Mouse (Mus musculus): Measurements from ENCODE around the gene Canx.
"Not testable (repeated sequence)": the region's sequence is repeated elsewhere in the genome, so short reads cannot be mapped to it uniquely, and the experiment has no call there.

Canx gene

DNA sequence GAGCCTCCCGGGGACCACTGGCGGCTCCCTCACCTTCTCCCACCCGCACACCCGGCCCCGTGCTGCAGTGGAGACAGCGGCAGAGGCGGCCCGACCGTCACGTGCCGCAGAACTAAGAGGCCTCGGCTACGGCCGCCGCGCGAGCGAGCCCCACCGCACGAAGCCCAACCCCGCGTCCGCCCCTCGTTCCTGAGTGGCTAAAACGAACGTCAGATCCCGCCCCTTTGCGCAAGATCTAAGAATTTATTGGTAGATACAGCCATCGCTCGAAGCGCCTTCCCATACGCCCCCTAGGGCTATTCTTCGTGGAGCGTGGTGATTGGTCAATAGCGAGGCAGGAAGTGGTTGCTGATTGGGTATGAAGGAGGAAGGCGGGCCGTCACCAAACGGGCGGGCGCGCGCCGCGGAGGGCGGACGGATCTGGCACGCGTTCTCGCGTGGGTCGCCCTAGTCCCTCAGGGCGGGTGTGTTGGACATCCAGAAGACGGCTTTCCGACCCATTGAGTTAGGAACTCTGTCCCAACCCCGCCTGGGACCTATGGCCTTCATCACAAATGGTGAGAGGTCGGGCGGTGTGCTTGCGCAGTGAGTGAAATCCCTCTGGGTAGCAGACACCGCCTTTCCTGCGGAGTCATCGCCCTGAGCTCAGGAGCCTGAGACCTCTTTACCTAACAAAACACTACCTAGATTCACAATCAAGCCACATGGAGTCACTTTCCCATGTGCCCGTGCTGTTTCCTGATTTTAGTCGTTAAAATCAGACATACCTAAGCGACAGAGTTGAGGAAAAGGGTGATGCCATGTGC is at the start of gene Canx:
Gene Canx (minus strand): TSS at position 178 of the 806 bp plus-strand sequence.
- DNase-seq (ENCODE audit: low read depth) = peak; percentile 100

DNA sequence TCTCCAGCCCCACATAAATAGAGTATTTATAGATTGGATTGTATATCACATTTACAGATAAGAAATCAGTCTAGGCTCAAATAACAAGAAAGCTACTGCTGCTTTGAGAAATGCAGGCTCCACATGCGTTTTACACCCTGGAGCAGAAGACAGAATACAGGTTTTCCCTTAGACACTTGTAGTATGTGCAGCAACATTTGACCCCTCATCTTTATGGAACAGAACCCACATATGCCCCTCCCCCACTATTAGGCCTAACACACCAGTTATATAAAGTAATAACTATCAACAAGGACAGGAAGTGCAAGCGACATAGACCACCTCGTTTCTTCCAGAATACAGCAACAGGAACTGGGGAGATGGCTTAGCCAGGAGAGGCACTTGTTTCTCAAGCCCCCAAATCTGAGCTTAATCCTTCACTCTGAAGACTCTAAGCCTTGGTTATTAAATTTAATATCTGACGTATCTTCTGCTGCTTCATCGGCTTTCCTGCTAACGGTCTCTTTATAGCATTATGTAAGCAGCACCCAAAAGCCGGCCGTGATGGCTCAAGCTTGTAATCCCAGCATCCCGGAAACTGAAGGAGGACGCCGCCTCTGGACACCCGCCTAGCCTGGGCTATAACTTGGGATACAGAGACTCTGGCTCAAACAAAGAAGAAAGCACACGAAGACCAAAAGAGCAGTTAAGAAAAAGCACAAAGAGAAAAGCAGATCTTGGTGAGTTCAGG is 49.0 kb upstream of the Canx start:
- DNase-seq (ENCODE audit: low read depth) = no peak

DNA sequence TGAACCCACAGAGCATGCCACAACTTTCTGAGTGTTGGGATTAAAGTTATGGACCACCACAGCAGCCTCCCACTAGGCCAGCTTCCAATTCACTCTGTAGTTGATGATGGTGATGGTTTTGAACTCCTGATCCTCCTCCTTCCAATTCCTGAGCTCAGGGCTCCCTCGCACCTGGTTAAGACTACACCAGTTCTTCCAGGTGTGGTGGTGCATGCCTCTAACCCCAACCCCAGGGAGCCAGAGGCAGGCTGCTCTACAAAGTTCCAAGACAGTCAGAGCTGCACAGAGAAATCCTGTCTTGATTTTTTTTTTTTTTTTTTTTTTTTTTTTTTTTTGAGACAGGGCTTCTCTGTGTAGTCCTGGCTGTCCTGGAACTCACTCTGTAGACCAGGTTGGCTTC is 48.1 kb upstream of the Canx start:
- no peak for DNase-seq (ENCODE audit: low read depth)

DNA sequence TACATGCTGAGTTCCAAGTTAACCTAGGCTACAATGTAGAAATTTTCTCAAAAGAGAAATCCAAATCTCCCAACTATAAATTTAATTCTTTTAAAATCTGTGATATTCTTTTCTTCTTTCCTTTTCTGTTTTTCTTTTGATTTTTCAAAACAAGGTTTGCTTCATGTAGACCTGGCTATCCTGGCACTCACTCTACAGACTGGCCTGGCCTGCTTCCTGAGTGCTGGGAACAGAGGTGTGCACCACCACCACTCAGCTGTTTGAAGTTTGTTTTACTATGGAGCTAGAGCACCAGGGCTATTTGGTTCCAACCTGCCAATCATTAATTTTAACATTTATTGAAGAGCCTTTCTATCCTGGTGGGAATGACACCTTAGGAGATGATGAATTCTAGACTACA is 47.6 kb upstream of the Canx start:
- no peak for DNase-seq (ENCODE audit: low read depth)

DNA sequence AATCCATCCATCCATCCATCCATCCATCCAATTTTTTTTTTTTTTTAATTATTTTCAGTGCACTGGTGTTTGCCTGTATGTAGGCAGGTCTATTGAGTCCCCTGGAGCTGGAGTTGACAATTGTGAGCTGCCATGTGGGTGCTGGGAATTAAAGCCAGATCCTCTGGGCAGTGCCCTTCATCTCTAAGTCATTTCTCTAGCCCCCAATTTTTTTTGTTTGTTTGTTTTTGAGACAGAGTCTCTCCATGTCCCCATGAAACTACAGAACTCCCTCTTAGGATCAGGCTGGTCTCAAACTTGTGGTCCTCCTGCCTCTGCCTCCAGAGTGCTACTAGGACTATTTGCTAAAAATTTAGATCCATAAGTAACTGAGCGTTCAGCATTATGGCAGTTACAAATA is 46.4 kb upstream of the Canx start:
- no peak for DNase-seq (ENCODE audit: low read depth)

DNA sequence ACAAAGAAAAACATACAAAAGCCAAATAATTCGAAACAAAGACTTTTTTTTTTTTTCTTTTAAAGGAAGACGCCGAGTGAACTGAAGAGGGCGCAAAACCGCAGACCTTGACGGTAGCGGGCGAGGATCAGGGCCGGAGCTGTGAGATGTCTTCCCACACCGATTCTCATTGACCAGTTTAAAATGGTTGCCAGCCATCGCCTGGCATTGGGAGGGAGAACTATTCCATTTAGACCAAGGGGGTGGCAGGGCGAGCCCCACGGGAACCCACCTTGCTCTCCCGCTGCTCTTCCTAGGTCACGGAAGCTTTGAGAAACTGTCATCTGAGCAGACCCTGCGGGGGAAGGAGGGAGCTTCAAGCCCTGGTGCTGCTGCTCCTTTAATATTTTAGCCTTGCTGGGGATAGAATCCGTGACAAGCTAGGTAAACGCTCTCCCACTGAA is 45.9 kb upstream of the Canx start:
- DNase-seq (ENCODE audit: low read depth) = peak; percentile 63

DNA sequence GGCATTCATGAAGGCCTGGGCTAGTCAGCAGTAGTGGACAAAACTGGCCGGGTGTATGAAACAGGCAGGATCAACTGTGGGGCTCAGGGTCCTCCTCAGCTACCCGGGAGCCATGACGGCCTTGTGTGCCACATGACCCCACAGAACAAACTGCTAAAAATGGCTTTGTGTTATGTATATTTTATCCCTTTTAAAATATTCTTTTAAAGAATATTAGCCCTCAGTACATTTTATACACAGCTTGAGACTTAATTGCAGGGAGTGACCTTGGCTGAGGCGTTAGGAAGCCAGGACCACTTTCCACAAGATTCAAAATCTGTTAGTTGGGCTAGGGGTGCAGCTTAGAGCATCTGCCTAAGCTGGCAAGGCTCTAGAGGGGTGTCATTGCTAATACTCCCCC is 45.5 kb upstream of the Canx start:
- DNase-seq (ENCODE audit: low read depth) = no peak

DNA sequence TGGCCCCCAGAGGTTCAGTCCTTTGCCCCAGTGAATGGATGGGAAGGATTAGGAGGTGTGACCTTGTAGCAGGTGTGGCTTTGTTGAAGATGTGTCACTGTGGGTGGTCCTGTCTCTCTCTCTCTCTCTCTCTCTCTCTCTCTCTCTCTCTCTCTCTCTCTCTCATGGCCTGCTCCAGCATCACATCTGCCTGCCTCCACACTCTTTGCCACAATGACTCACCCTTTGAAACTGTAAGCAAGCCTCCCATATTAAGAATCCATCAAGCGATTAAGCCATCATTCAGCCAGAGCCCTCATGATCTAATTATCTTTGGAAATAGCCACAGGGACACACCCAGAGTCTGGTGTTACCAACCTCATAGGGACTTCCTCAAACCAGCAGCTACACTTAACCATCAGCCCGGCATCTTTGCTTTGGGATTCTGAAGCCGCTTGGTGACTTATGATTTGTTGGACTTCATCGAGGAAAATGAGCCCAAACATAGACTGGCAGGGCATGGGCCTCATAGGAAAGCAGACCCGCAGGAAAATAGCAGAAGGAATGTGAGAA is 44.0 kb upstream of the Canx start:
- peak; percentile 79 for DNase-seq (ENCODE audit: low read depth)

DNA sequence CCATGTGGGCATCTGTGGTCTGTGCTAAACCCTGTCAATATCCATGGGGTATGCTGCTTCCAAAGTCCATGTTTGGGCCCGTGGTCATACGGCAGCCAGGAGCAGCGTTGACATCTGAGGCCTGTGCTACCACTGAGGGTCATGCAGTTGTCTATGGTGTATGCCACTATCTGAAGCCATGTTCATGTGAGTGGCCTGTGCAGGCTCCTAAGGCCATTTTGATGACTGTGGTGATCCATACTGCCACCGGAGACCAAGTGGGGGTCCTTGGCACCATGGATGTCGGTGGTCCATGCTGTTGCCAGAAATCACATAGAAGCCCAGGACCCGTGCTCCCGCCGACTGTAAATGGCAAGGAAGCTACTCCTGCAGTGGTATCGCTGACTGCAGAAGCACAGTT is 42.1 kb upstream of the Canx start:
- DNase-seq (ENCODE audit: low read depth) = no peak

DNA sequence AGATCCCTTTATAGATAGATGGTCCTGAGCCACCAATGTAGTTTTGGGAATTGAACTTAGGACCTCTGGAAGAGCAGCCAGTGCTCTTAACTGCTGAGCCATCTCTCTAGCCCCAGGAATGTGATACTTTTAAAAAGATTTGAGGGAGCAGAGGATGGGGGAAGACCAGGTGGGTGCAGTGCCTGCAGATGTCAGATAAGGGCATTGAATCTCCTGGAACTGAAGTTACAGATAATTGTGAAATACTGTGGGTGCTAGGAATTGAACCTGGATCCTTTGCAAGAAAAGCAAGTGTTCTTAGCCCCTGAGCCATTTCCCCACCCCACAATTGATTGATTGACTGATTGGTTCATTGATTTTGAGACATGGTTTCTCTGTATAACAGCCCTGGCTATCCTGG is 39.8 kb upstream of the Canx start:
- DNase-seq (ENCODE audit: low read depth) = no peak

DNA sequence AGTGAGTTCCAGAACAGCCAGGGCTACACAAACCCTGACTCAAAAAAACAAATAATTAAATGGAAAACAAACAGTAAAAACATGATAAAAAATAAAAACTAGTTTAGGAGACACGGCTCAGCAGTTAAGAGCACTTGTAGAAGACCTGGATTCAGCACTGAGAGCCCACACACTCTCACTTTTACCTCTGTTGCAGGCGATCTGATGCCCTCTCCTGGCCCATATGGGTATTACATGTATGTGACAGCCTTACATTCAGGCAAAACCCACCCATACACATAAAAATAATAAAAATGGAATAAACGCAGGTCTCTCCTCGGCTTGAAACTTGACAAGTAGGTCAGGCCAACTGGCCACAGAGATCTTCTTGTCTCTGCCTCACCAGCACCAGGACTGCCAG is 39.1 kb upstream of the Canx start:
- DNase-seq (ENCODE audit: low read depth) = peak; percentile 93

DNA sequence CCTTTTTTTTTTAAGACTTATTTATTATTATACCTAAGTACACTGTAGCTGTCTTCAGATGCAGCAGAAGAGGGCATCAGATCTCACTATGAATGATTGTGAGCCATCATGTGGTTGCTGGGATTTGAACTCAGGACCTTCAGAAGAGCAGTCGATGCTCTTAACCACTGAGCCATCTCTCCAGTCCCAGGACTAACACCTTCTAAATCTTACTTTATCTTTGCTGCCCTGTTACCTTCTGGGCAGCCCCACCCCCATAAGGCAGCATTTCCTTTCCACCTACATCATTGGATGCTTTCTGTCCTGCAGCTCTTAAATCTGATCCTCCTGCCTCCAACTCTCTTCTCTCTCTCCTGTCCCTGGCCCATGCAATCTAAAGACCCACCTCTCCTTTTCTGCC is 35.8 kb upstream of the Canx start:
- DNase-seq (ENCODE audit: low read depth) = not testable (repeated sequence)

DNA sequence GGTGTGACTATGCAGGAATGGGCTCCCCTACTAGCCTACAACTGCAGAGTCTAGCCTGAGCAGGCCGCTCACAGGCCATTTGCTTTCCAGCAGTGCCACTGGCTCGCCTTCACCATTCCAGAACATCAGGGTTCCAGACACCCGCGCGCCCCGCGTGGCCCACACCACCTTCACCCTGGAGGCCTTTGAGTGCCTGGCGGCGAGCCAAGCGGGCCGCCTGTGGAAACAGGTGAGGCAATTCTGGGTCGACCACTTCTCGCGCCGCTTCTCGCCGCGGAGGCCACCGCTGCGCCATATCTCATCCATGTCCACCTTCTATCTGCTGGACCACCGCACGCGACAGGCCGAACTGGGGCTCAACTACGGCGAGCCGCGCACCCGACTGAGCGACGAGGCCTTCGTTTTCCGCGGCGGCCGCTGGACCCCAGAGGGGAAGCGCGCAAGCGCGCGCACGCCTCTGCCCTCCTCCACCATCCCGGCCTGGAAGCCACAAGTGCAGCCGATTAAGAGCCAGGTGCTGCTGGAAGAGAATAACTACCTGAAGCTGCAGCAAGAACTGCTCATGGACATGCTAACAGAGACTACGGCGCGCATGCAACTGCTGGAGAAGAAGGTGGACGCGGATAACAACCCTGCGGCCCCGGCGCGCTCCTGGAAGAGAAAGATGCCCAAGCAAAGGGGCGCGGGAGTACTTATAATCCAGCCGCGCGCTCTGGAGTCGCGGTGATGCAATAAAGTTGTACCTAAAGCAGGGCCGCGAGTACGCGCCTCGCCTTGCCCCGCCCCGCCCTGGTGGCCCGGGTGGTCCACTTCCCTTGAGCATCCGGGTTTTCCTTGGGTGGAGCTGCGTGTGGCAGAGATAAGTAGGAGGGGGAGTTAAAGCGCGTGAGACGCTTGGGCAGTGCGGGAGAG is 33.7 kb upstream of the Canx start:
- DNase-seq (ENCODE audit: low read depth) = no peak

DNA sequence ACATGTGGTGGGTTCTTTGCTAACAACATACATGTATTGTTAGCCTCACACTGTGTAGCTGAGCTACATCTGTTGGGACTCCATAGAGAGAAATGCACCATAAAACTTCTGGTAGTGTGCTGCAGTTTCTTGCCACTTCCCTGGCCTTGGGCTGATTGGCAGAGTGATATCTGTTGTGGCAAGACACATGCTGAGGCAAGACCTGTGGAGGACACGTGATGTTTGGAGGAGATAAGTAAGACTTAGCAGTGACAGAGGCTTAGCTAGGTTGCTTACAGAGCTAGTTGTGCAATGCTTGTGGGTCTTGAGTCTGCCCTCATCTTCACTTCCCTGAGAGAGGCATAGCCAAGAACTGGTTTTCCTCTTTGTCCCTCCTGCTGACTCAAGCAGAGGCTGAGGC is 29.9 kb upstream of the Canx start:
- no peak for DNase-seq (ENCODE audit: low read depth)

DNA sequence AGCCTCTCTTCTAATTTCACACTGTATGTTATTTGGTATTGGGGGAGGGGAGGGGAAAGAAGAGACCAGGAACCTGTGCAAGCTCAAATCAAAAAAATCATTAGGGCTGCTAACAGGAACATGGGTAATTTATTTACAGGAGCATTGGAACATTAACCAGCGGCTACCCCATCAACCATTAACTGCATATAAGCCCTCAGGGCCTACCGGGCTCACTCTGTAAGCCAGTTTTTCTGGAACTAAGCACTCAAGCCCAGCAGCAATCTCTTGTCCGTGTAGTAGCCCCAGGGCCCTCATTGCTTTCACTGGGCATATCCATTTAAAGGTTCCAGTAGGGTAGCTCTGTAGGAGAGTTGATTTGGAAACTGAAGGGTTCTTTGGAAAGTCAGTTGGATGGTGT is 29.4 kb upstream of the Canx start:
- no peak for DNase-seq (ENCODE audit: low read depth)

DNA sequence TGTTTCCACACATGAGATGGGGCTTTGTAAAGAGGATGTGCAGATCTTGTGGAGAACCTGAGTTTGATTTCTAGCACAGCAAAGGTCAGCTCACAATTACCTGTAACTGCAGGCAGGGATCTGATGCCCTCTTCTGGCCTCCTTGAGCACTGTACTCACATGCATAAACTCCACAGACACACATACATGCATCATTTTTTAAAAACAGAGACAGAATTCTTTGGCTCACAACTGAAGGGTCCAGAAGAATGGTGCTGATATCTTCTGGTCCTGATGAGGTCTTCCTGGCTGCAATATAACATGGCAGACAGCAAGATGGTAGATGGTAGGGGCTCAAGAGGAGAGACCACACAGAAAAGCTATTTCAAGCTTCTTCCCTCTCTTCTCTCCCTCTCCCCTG is 28.7 kb upstream of the Canx start, which contains the start of gene Cby3:
Gene Cby3 (plus strand): TSS at position 301 of the 400 bp plus-strand sequence.
- DNase-seq (ENCODE audit: low read depth) = no peak

DNA sequence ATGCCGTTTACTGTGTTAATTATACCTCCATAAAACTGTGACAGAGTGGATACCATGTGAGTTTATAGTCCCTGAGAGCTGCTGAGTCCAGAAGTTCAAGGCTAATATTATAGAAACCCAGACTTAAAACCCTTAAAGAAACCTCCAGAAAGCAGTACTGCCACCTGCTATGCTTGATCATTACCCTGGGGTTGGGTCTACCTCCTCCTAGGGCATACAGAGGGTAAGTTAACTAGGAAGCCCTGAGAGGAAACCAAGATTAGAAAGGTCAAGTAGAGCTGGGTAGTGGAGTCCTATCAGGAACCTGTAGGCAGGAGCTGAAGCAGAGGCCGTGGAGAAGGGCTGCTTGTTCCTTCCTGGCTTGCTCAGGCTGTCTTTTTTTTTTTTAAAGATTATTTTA is 26.7 kb upstream of the Canx start:
- DNase-seq (ENCODE audit: low read depth) = no peak

DNA sequence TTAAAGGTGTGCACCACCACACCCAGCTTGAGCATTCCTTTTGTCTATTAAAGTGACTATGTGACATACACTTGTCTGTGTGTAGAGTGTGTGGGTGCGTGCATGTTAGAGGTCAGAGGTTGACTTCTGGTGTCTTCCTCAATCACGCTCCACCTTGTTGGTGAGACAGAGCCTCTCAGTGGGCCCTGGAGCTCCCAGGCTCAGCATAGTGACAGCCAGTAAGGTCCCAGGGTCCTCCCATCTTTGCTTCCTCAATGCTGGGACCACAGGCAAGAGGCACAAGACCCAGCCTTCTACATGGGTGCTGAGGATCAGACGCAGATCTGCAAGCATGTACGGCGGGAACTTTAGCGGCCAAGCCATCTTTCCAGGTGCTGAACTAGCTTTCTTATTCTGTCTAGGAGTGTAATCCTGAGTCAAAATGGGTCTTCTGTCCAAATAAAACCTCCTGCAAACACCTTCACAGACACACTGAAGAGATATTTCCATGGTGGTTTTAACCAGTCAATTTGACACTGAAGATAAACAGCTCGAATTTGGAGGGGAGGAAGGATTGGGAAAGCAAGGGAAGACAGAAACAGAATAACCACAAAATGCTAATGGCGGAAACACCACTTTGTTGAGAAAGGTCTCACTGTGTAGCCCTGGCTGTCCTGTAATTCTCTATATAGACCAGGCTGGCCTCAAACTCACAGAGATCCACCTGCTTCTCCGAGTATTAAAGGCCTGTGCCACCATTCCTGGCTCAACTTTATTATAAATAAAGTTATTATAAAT is 21.0 kb upstream of the Canx start:
- no peak for DNase-seq (ENCODE audit: low read depth)

DNA sequence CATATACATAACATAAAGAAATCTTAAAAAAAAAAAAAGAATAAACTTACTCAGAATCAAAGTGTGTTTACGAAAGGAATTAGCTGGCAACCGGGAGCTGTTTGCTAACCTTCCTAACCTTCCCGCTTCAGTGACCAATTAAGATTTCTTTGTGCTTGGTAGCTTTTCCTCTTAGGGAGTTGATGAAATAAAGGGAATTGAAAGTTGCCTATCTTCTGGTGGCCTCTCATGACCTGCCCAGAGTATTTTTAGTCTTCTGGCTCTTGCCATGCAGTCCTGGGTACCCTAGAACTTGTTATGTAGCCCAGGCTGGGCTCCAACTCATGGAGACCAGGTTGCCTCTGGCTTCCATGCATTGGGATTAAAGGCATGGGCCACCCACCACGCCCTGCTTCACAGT is 20.0 kb upstream of the Canx start:
- DNase-seq (ENCODE audit: low read depth) = no peak

DNA sequence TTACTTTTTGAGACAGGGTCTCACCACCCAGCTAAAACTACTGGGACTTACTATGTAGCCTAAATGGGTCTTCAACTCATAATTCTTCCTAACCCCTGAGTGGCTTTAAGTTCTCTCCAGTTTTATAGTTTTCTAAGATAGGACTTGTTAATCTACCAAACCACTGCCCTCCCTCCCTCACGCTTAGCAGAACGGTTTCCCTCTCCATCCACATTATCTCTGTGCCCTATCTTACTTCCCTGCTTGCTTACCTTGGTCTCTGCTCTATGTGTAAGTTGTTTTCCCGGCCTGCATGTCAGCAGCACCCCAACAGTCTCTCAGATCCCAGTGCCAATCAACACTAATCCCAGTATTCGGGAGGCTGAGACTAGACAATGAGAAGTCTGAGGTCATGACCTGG is 11.4 kb upstream of the Canx start:
- no peak for DNase-seq (ENCODE audit: low read depth)

DNA sequence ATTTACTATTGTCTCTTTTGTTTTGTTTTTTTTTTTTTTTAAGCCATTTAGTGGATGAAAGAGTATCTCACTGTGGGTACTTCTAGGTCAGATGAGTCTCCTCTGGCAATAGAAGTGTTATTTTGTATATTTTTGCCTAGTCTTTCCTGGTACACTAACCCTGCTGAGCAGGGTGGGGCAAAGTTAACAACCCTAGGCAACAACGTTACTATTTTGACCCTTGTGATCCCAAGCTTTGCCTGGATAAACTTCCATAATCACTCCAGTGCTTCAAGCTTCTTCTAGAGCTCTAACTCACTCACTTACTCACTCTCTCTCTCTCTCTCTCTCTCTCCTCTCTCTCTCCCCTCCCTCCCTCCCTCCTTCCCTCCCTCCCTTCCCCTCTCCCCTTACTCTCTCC is 10.7 kb upstream of the Canx start:
- no peak for DNase-seq (ENCODE audit: low read depth)

All from NIH3T3 (cell line).